Mouse (Mus musculus): ENCODE measurements around the gene Znhit6. TPM values are rescaled to one million over a fixed set of nuclear protein-coding genes. Genes with fewer than 3 reads are reported as not detected.

Gene Znhit6
- polyA plus RNA-seq, 1 experiment from 2014 or later: 55.9 TPM

DNA sequence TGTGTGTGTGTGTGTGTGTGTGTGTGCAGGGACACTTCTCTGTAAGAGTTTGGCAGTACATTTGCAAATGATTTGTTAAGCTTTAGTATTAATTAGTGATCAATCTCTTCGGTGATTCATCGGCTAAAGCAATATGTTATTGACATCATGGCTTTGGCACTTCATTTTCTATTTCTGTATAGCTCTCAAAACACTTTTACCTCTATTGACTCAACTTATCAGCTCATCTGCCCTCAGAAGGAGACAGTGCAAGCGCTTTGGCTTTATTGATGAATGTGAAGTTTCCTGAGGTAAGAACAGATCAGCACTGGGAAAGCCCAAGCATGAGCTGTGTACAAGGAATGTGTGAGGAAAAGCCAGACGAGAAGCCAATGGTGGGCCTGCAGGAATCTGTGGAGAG is 45.2 kb downstream of the Znhit6 start:
- DNase-seq (ENCODE audit: low read depth, low spot score) (no peak), ATAC-seq (no peak)
- POLR2A ChIA-PET: interaction anchor here (1.0 kb wide), 1 partner anchor 25 kb away, joined by 4 read pairs; no protein-coding TSS in a partner anchor
- in situ Hi-C loops (cut with MboI; ENCODE audit: low pct_unique_long_range_greater_than_20kb): no loop called here
- no peak for TF ChIP-seq CTCF (IDR thresholded peaks at IDR 0.05)
- H3K27me3 ChIP-seq: no peaks in the 10 kb centered on the region
- CTCF ChIA-PET: interaction anchor here (1.7 kb wide), 1 partner anchor 9 kb away, joined by 4 read pairs; no protein-coding TSS in a partner anchor

DNA sequence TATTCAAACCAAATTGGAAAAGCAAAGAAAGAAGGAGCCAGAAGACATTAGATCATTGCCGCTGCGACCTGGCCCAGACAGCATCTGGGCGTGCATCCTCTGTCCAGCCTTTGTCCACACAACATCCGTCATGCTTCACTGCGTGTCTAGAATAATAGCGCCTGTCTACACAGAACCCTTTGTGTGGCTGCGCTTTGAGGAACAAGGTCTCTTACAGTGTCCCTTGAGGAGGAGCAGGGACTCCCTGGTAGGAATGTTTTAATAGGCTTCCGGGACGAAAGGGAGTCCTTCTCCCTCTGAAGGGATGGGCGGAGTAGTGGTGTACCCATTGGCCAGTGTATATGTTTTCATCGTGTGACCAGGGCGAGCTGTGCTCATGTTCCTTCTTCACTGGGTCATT is 47.0 kb downstream of the Znhit6 start:
- CTCF ChIA-PET: interaction anchor here (0.9 to 1.0 kb wide), 2 partner anchors 22 to 27 kb away, joined by 3 read pairs; no protein-coding TSS in a partner anchor
- DNase-seq (ENCODE audit: low read depth, low spot score) (no peak), ATAC-seq (no peak)
- POLR2A ChIA-PET: no interaction called here
- in situ Hi-C loops (cut with MboI; ENCODE audit: low pct_unique_long_range_greater_than_20kb): no loop called here
- no peaks in the 10 kb centered on the region for H3K27me3 ChIP-seq
- no peak for TF ChIP-seq CTCF (IDR thresholded peaks at IDR 0.05)

DNA sequence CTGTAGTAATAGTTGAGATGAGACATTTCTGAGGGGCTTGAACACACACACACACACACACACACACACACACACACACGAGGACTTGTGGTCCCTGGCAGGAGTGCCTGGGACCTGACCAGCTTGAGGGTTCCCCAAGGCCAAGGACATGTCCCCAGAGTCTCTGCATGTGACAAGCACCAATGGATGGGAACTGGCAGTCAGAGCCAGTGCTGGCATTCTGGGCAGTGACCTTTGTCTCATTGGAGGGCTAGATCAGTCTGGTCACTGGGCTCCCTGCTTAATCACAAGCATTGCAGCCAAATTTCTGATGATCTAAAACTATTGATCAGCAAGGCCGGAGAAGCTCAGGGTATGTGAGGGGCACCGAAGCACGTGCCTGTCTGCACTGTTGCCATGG is 48.8 kb downstream of the Znhit6 start:
- ATAC-seq: no peak
- no peaks in the 10 kb centered on the region for H3K27me3 ChIP-seq

DNA sequence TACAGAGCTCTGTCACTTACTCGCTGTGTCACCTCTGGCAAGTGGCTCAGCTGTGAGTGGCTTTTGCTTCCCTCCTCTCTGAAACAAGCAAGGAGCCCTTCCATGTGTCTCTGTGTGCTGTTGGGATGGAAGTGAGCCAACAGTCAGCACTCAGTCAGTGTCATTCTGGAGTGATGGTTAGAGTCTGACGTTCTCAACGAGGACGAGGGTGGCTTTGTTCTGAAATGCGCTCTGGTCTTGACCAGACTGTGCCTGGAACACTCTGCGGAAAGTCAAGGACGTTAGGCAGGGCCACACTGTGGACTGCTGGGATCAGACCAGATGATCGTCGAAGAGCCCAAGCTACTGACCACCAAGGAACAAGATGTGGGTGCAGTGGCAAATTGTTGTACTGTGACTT is 49.5 kb downstream of the Znhit6 start:
- ATAC-seq (no peak), DNase-seq (ENCODE audit: low read depth, low spot score) (no peak)
- H3K27me3 ChIP-seq: no peaks in the 10 kb centered on the region
- in situ Hi-C loops (cut with MboI; ENCODE audit: low pct_unique_long_range_greater_than_20kb): no loop called here
- POLR2A ChIA-PET: interaction anchor here (0.5 kb wide), 1 partner anchor 8 kb away, joined by 3 read pairs; no protein-coding TSS in a partner anchor
- no peak for TF ChIP-seq CTCF (IDR thresholded peaks at IDR 0.05)
- CTCF ChIA-PET: interaction anchor here (0.7 to 1.0 kb wide), 2 partner anchors 12 to 13 kb away, joined by 3 read pairs; no protein-coding TSS in a partner anchor

More for the DNA sequence above, 48.8 kb downstream of the Znhit6 start:
- no peak for TF ChIP-seq CTCF (IDR thresholded peaks at IDR 0.05)
- DNase-seq (ENCODE audit: low read depth, low spot score): no peak
- ChIA-PET CTCF (interaction anchor here (1.0 to 1.4 kb wide), 3 partner anchors 12 to 18 kb away, joined by 3 to 4 read pairs (median 4); no protein-coding TSS in a partner anchor), POLR2A (interaction anchor here (0.5 kb wide), 1 partner anchor 7 kb away, joined by 3 read pairs; no protein-coding TSS in a partner anchor)
- in situ Hi-C loops (cut with MboI; ENCODE audit: low pct_unique_long_range_greater_than_20kb): no loop called here

DNA sequence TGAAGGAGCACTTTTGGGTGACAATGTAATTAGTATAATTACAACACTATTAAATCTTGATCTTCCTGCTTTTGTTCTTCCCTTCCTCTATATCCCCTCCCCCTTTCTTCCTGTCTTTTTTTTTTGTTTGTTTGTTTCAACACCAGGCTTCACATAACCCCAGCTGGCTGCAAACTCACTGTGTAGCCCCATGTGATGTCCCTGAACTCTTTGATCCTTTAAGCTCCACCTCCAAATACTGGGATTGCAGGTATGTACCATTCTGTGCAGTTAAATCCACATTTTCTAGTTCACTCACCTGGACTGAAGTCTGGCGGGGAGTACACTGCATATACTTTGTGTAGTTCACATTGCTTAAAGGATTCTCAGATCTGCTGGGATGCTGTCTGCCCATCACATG is 50.1 kb downstream of the Znhit6 start:
- no peak for TF ChIP-seq CTCF (IDR thresholded peaks at IDR 0.05)
- ChIA-PET CTCF (interaction anchor here (0.6 kb wide), 1 partner anchor 458 kb away, joined by 3 read pairs; no protein-coding TSS in a partner anchor), POLR2A (no interaction called here)
- ATAC-seq (no peak), DNase-seq (ENCODE audit: low read depth, low spot score) (no peak)
- in situ Hi-C loops (cut with MboI; ENCODE audit: low pct_unique_long_range_greater_than_20kb): no loop called here
- no peaks in the 10 kb centered on the region for H3K27me3 ChIP-seq

DNA sequence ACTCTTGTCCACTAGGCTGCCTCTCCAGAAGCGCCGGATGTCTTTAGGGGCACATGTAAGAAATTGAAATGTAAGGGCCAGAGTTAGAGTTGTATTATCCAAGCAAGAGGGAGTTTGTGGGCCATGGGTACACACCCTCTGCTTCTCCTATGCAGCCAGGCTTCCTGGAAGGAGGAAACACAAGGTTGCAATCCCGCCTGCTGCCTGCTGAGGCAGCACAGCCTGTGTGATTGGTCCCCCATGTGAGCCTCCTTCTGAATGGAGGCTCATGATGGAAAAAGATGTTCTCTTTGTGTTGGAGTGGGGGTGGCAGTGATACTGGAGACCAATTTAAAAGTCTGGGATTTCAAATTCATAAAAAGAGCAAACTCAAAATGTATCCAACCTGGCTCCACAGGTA is 51.8 kb downstream of the Znhit6 start:
- DNase-seq (ENCODE audit: low read depth, low spot score) (no peak), ATAC-seq (no peak)
- in situ Hi-C loops (cut with MboI; ENCODE audit: low pct_unique_long_range_greater_than_20kb): no loop called here
- CTCF ChIA-PET: interaction anchor here (0.9 to 1.9 kb wide), 7 partner anchors 9 to 43 kb away, joined by 3 to 12 read pairs (median 4); no protein-coding TSS in a partner anchor
- H3K27me3 ChIP-seq: no peaks in the 10 kb centered on the region
- TF ChIP-seq CTCF (IDR thresholded peaks at IDR 0.05): no peak
- POLR2A ChIA-PET: interaction anchor here (1.3 kb wide), 1 partner anchor 23 kb away, joined by 3 read pairs; no protein-coding TSS in a partner anchor

DNA sequence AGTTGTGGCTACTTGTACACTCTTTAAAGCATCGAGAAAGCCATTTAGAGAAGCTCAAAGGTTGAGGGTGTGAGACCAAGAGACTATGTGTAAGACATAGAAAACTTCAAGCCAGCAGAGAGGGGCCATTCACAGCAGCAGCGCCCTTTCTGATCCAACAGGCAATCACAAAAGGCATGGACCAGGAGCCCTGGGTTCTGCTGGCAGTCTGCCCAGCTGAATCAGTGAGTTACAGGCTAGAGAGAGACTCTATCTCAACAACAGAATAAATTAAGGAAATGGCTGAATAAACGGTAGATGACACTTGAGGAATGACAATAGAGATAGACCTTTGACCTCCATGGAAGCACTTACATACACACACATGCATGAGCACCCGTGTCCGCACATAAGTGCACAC is 52.6 kb downstream of the Znhit6 start:
- TF ChIP-seq CTCF (IDR thresholded peaks at IDR 0.05): no peak
- DNase-seq (ENCODE audit: low read depth, low spot score) (no peak), ATAC-seq (no peak)
- ChIA-PET POLR2A (interaction anchor here (1.3 kb wide), 1 partner anchor 22 kb away, joined by 3 read pairs; no protein-coding TSS in a partner anchor), CTCF (interaction anchor here (0.9 to 1.9 kb wide), 8 partner anchors 8 to 43 kb away, joined by 3 to 12 read pairs (median 4); no protein-coding TSS in a partner anchor)
- in situ Hi-C loops (cut with MboI; ENCODE audit: low pct_unique_long_range_greater_than_20kb): no loop called here
- H3K27me3 ChIP-seq: no peaks in the 10 kb centered on the region

DNA sequence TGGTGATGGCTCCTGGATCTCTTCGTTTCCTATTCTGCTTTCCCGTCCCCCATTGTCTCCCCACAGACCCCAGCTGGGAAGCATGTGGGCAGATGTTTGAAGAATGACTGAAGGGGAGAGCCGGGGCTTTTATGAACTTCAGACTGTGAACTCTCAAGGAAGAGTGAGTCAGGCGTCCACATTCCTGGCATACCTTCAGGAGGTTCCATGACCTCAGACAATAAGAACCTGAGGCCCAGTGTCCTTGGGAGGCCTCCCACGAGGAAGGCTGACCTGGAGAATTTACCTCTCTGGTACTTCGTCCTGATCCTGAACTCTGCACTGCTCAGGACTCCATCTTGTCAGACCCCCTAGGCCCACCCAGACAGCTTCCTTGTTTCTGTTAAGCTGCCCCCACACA is 56.9 kb downstream of the Znhit6 start:
- no peaks in the 10 kb centered on the region for H3K27me3 ChIP-seq
- ChIA-PET POLR2A (interaction anchor here (1.6 to 4.7 kb wide), 3 partner anchors 12 to 19 kb away, joined by 9 to 29 read pairs (median 21); partner anchors contain the start of gene Ccn1), CTCF (interaction anchor here (1.2 to 3.3 kb wide), 3 partner anchors 11 to 97 kb away, joined by 3 to 14 read pairs (median 3); no protein-coding TSS in a partner anchor)
- ATAC-seq: peak; percentile 97
- peak; percentile 93 for DNase-seq (ENCODE audit: low read depth, low spot score)
- in situ Hi-C loops (cut with MboI; ENCODE audit: low pct_unique_long_range_greater_than_20kb): no loop called here
- TF ChIP-seq CTCF (IDR thresholded peaks at IDR 0.05): no peak

DNA sequence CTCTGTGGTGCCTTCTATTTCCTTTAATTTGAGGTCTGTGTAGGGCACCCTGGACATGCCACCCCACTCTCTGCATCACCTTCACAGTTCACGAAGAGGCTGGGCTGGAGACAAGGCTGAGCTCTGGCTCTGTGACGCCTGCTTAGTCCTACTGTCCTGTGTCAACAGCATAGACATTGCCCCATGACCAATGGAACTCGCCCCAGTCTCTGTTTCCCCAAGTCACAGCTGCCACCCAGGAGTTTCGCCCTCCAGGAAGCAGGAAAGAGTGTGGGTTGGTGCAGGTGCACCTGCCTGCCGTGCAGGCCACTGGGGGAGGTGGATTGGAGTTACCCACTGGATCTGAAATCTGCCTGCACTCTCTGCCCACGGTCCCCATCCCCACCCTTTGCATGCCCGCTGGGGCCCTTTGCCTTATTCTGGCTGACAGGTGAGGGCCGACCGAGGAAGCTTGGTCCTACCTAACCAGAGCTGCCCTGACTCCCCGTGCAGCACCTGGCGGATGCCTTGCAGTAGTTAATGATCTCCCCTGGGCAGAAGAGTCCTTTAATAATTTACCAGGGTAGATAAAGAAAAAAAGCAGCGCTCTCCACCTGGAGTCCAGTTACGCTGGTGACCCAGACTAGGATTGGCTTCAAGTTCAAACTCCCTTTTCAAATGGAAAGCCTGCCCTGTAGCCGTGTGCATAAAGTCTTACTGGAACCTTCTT is 58.2 kb downstream of the Znhit6 start:
- H3K27me3 ChIP-seq: no peaks in the 10 kb centered on the region
- in situ Hi-C loops (cut with MboI; ENCODE audit: low pct_unique_long_range_greater_than_20kb): no loop called here
- ATAC-seq (no peak), DNase-seq (ENCODE audit: low read depth, low spot score) (no peak)
- CTCF ChIA-PET: interaction anchor here (1.2 to 3.3 kb wide), 2 partner anchors 9 to 95 kb away, joined by 3 to 14 read pairs; no protein-coding TSS in a partner anchor
- no peak for TF ChIP-seq CTCF (IDR thresholded peaks at IDR 0.05)
- POLR2A ChIA-PET: interaction anchor here (1.6 to 4.7 kb wide), 3 partner anchors 11 to 18 kb away, joined by 9 to 29 read pairs (median 21); partner anchors contain the start of gene Ccn1

DNA sequence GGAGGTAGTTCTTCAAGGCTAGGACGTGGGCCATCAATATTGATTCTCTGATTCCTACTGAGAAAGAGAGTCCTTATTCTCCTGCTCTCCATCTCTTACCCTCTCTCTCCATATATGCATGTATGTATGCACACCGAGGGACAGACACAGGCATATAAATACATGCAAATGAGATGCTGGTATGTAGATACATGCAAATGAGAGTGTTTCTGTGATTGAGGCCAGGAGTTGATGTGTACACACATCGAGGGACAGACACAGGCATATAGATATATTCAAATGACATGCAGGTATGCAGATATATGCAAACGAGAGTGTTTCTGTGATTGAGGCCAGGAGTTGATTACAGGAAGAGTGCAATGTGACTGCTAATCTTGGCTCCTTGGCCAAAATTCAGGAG is 64.2 kb downstream of the Znhit6 start:
- no peaks in the 10 kb centered on the region for H3K27me3 ChIP-seq
- POLR2A ChIA-PET: interaction anchor here (1.0 to 1.6 kb wide), 2 partner anchors 9 to 36 kb away, joined by 3 read pairs; no protein-coding TSS in a partner anchor
- TF ChIP-seq CTCF (IDR thresholded peaks at IDR 0.05): no peak
- CTCF ChIA-PET: interaction anchor here (0.7 to 1.8 kb wide), 3 partner anchors 37 to 135 kb away, joined by 3 to 5 read pairs (median 4); no protein-coding TSS in a partner anchor
- ATAC-seq (no peak), DNase-seq (ENCODE audit: low read depth, low spot score) (no peak)
- in situ Hi-C loops (cut with MboI; ENCODE audit: low pct_unique_long_range_greater_than_20kb): no loop called here

Measured in Patski (cell line).